Mouse (Mus musculus) heart, postnatal 0 days (tissue): ENCODE measurements around the gene Hormad2.

Experiments
- CTCF ChIP-seq: IDR thresholded peaks from 2 replicates; pipeline ENCODE4 v1.5.1; 2016; ENCODE audit warnings: antibody characterized with exemption, control low read depth, low read depth
- EP300 ChIP-seq: IDR thresholded peaks from 2 replicates; pipeline ENCODE4 v1.6.1; 2016; ENCODE audit warnings: antibody characterized with exemption, low read depth

DNA sequence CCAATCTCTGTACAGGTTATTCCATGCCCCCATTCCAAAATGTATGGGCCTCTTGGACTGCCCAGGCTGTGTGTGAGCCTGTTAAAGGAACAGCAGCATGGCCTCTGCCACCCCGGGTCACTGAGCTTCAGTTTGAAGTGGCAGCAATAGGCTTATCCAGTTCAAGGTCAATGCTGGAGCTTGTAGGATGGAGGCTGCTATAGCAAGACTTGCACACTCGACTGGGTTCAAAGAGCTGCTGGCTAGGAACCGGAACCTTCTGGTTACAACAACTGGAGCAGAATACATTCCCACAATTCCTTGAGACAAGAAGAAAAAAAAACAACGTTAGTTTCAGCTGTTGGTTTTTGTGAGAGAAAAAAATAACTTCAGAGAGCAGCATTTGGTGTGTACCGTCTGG is 41.7 kb upstream of the Hormad2 start:
- TF ChIP-seq CTCF (no peak), EP300 (no peak)
